Mouse (Mus musculus): ENCODE results near the gene Tmem39a.
A peak's percentile ranks its signal among the peaks of the same experiment; 100 is the strongest.

Tmem39a gene

DNA sequence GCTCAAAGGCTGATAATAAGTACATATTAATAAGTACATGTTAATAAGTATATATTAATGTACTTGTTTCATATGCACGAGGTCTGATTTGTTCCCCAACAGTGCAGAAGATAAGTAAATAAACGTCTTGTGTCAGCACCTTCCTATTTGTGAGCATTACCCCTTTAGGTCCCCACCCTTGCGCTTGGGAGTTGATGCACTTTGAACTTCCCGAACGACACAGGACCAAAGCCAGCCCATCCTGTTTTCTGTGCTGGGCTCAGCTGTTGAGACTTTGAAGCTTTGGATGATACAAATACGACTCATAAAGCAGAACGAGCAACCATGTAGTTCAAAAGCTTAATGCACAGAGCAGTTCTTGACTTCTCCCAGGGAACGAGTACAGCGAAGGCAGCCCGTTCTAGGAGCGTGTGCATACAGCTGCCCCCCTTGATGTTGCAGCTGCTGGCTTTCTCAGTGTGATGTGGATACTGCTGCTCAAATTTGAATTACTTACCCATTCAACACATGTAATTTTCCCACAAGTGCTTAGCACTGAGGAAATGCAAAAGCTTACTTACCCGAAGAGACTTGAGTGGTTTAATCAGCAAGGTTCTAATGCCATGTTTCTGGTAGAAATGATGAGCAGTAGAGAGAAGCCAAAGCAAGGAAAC lies 33.7 kb downstream of the Tmem39a start:
- DNase-seq, result no peak

GRCm38 (mm10) chr16:38592946-38593345 lies 34.4 kb downstream of the Tmem39a start:
- DNase-seq, result no peak

DNA sequence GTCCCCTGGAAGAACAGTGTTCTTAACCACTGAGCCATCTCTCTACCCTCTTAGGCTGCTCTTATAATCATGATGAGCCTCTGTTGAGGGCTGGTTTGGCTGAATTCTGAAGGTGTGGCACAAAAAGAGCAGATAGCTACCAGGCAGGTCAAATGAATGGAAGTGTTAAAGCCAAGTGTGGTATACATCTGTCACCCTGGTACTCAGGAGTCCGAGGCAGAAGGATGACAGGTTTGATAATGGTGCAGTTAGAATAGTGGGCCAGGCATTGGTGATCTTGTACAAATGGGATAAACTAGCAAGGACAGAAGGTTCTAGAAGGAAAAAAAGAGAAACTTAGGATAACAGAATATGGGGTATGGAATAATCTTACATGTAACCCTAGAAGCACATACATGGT lies 35.9 kb downstream of the Tmem39a start:
- DNase-seq, result no peak

GRCm38 (mm10) chr16:38596099-38596498 lies 37.6 kb downstream of the Tmem39a start:
- DNase-seq, result no peak

GRCm38 (mm10) chr16:38596651-38597050 lies 38.2 kb downstream of the Tmem39a start:
- no peak for DNase-seq

GRCm38 (mm10) chr16:38598986-38599680 lies 40.6 kb downstream of the Tmem39a start:
- no peak for DNase-seq

DNA sequence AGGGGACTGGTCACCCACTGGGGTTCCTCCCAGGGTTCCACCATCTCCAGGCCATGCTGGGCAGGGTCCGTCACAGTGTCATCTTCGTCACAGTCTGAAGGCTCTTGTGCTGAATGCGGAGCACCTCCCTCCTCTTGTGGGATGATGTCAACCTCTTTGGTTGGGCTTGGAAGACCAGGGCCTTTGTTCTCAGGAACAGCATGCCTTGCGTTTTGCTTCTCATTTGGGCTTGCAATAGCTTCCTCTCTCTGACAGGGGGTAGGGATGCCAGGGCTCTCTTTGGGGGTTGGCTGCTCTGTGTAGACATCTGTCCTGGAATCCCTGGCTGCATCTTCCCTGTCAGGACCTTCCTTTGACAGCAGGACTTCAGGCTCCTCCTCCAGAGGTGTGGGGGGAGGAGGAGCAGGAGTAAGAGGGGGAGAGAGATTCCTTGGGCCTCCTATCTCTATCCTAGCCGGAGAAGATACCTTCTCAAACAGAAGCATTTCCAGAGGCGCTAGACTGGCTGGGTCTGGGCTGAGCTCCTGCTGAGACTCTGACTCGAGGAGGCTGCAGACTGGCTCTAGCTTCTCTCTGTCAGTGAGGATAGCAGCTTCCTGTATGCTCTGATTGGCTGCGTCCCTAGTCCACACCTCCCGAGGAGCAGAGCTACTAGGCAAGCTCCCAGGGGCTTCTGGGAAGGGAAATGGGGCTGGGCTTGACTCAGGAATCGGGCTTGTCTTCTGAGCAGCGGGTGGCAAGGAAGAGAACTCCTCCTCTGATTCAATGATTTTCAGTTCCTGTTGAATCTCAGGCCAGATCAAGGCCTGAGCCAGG lies 44.7 kb downstream of the Tmem39a start:
- DNase-seq, result peak; percentile 52 to 64

DNA sequence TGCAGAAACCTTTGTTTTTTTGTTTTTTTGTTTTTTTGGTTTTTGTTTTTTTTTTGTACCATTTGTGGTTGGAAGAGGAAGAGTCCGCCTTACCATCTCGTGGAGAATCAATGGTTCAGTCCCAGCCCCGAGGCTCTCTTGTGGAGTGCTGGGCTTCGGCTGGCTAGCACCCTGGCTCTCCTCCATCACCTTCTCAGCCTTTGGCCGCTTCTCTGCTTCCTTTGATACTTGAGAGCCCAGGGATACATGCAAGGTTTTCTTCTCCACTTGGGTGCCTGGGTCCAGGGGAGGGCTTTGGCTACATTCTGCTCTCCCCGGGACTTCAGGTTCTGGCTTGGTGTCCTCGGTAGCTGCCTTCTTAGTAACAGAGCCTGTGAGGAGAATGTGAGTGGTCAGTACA lies 48.0 kb downstream of the Tmem39a start:
- DNase-seq, result no peak

GRCm38 (mm10) chr16:38608687-38609086 lies 50.2 kb downstream of the Tmem39a start:
- DNase-seq, result no peak

GRCm38 (mm10) chr16:38609092-38609491 lies 50.6 kb downstream of the Tmem39a start:
- no peak for DNase-seq

- no peak for DNase-seq
Observed at GRCm38 (mm10) chr16:38612646-38613045, 54.1 kb downstream of the Tmem39a start.

DNA sequence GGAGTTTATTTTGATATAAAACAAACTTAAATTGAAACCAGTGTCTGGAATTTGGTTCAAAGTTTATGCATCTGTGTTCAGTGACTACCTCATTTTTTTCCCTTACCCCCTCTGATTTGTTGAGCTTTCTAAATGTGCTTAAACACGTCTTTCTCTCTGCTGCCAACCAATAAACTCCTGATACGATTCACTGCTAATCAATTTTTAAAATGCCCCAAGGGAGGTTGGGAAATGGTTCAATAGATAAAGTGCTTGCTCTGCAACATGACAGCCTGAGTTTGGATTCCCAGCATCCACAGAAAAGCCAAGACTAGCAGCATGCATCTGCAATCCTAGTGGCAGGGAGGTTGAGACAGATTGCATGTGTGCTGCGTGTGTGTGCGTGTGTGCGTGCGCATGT lies 55.1 kb downstream of the Tmem39a start:
- no peak for DNase-seq

DNA sequence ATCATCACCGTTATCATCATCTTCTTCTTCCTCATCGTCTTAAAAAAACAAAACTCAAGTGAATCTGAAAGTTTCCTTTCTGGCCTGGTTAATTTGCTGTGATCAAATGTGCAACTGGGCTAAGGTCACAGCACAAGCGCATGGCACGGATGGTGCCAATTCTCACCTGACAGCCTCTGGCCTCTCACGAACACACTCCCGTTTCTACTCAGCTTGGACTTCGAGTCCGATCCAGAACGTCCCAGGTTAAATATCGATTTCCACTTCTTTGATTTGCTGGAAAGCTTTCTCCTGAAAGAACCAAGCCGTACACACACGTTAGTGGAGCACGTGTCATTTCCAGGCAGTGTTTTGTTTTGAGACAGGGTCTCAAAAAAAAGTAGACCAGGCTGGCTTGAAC lies 59.5 kb downstream of the Tmem39a start:
- DNase-seq, result no peak

DNA sequence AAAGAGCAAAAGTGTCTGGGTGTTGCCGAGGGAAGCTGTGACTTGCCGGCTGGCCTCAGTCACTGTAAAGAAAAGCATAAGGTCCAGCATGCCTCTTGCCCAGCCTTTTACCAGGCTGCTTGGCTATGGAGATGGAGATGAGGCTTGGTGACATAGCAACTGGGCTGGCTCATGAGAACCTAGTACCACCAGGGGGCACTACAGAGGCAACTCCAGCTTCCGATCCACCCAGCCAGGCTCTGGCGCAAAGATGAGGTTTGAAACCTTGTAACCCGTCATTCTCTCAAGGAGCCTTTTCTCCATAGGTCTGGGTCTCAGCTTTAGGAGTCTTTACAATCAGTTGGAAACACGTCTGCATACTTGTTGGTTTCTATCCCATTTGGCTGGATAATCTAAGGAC lies 60.6 kb downstream of the Tmem39a start:
- peak; percentile 90 to 92 for DNase-seq

- DNase-seq, result no peak
Observed at GRCm38 (mm10) chr16:38620696-38621450, 62.4 kb downstream of the Tmem39a start.

GRCm38 (mm10) chr16:38622283-38622682 lies 63.8 kb downstream of the Tmem39a start:
- DNase-seq, result peak in 1 of 2 experiments; percentile 13

DNA sequence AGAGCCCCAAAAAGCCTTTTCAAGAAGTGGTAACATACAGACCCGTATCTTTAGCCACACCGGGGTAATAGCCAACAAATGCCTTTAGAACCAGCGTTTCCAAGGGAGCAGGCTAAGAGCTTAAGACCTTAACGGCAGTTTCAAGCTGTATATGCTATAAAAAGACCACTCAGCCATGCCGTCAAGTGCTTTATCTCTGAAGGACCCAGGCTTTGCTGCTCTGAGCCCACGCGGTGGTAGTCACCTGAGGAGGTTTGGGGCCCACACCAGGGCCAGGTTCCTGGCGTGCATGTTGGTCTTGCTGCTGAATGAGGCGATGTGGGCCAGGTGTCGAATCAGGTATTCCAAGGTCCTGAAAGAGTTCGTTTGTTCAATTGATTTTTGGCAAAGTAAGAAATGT lies 65.8 kb downstream of the Tmem39a start:
- DNase-seq, result no peak

DNA sequence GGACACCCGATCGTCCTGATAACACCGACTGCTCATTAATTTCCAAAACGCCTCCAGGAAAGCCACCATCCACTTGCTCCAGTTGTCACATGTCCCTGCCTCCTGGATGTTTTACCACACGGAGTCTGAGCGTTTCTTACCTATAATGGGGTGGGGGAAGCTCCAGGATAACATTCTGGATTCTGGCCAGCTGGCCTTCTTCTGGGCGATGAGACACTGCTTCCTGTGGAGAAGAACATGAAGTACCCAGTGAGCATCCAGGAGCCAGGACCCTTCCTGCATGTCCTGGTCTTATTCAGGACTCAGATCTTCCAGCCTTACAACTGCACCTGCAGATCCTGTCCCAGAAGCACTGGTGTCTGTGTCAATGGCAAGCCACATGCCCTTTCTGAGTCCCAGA lies 66.9 kb downstream of the Tmem39a start:
- no peak for DNase-seq

DNA sequence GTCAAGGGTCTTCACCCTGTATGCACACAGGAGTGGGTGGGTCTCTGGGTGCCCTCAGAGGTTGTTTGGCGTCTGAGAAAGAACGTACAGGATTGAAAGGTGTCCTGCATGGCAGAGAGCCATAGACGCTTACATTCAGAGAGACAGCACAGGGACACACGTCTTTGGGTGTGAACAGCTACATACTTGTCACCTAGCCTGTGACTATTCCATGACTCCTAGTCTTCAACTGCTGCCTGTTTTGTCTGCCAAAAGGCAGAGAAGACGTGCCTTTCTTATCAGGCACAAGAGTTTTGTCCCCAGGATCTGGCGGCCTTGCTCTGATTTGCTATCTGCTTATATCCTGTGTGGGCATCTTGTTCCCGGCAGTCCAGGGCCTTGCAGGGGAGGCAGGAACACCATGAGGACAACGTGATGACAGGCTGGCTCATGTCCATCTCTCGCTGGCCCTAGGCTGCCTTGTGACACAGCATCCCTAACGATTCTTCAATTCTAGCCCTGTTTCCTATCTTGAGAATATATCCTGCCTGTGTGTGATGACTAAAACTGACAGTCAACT lies 67.4 kb downstream of the Tmem39a start:
- peak; percentile 21 to 25 for DNase-seq

GRCm38 (mm10) chr16:38632147-38632546 lies 73.6 kb downstream of the Tmem39a start:
- DNase-seq, result peak; percentile 54 to 70

- DNase-seq, result no peak
Observed at GRCm38 (mm10) chr16:38635833-38636390, 77.4 kb downstream of the Tmem39a start.

- no peak for DNase-seq
Observed at GRCm38 (mm10) chr16:38636682-38637081, 78.2 kb downstream of the Tmem39a start.
